Mouse (Mus musculus) adrenal gland, postnatal 25 days (tissue): Measurements from ENCODE around the gene Ccdc47. TPM values are rescaled to one million over a fixed set of nuclear protein-coding genes. Genes with fewer than 3 reads are reported as not detected.

Source experiments
- DNase-seq: peaks from one replicate; pipeline ENCODE4 v3.0.0; 2021; ENCODE audit warnings: mixed read lengths
- total RNA-seq: library from RNA; stranded (reverse); gene quantifications from 2 replicates; pipeline ENCODE4 v1.2.3, GENCODE M21; 2021

The Ccdc47 gene
- total RNA-seq, 1 experiment from 2014 or later: 122 TPM

DNA sequence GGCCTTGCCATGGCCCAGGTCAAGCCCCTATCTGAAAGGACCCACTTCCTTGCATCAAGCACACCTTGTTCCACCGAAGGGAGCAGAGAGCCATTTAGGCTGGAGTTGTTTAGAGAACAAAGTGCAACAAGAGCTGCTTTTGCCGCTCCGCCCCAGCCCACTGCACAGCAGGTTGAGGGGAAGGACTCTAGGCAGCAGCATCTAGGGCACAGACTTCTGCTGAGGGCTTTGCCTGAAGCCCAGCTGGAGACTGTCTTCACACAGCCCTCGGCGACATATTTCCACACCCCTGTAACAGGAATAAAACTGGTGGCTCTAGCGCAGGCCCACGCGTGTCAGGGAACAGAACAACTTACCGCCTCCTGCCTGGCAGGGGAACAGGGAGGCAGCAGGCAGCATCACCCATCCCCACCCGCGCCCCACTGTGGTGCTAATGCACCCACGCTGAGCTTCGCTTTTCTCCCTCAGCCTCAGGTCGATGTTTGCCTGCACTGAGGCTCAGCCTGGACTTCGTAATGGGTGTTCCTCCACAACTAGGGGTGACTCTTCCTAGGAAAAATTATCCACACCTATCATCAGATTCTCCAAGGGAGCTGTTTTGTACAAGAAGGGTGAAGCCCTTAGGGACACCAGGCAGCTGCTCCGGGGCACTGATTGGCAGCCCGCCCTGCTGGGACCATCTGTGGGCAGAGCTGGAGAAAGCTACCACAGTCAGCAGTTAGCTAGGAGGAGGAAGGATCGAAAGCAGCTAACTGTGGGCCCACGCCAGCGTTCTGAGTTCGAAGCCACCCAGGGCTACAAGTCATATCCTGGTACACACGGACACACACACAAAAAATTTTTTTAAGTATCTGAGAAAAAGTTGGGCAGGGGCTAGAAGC is 55.1 kb downstream of the Ccdc47 start, which contains the start of the genes Gm10840 and Limd2:
Gene Gm10840 (plus strand): TSS at position 10 of the 881 bp plus-strand sequence.
Gene Limd2 (minus strand): TSS at position 20 of the 881 bp plus-strand sequence.
- no peak for DNase-seq

DNA sequence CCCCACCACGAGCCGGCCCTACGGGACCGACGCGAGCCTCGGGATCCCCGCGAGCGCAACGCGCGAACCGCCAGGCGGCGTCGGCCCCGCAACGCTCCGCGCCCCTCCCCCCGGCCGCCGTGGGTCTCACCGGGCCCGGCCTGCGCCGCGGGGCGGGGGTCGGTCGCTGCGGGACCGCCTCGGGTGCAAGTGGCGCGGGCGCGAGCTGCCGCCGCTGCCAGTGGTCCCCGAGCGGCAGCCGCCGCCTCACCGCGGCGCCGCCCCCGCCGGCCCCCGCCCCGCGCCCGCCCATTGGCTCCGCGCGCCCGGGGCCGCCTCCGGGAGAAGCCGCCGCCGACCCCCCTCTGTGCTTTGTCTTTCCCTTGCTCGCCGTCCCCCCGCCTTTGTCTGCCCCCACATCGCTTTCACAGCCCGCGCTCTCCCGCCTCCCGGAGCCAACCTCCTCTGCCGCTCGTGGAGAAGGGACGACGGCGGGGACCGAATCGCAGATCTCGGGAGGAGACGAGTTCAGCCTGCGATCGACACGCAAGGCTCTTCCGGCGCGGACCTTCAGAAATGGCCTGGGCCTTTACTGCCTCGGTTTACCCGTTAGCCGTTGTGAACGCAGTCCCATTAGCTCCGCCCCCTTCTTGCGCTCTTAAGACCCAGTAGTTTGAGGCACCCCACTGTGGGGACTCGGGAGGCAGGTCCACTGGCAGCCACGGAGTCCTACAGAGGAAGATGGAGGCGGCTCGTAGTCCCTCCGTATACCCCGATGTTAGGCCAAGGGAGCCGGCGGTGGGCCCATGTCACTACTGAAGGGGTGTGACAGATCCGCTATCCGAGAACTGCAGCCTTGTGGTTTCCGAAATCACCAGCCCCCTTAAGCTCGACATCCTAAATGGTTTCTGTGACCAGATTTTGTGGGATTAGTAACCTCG is 56.0 kb downstream of the Ccdc47 start:
- peak; percentile 81 for DNase-seq

DNA sequence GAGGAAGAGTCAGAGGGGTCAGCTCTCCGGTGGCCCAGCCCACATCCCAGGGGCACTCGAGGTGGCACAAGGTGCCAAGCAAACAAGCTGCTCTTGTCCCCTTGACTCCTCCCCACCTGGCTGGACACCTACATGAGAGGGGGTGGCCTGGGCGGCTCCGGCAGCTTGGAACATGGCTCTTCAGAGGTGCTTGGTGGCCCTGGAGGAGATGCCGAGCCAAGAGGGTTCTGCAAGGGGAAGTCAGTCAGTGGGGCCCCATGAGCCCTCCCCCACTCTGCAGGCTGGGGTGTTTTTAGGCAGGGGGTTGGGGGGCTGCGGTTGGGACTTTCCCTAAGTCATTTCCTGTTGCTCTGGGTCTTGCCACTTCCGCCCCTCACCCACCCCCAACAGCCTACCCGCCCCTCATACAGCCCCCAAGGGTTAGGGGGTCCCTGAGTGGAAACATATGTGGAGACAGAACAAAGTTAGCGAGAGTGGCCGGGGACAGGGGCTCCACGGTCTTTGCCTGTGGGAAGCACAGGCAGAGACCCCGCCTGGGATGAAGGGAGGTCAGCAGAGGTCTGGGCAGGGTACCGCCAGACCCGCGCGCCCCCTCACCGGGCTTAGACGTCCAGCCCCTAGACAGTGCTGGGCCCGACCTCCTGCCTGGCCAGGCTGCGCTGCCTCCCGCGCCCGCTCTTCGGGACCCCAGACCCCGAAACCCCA is 56.8 kb downstream of the Ccdc47 start:
- no peak for DNase-seq

DNA sequence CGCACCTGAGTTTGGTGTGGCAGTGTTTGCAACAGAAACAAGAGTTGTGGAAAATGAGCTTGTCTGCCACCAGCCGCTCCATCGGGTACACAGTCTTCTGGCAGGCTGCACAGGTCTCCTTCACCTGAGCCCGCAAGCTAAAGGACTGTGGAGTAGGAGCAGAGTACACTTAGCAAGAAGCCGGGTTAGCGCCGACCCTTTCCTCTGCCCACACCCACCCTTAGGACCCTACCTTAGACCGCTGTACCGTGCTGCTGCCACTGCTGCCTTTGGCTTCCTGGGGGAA is 57.3 kb downstream of the Ccdc47 start:
- DNase-seq: no peak

DNA sequence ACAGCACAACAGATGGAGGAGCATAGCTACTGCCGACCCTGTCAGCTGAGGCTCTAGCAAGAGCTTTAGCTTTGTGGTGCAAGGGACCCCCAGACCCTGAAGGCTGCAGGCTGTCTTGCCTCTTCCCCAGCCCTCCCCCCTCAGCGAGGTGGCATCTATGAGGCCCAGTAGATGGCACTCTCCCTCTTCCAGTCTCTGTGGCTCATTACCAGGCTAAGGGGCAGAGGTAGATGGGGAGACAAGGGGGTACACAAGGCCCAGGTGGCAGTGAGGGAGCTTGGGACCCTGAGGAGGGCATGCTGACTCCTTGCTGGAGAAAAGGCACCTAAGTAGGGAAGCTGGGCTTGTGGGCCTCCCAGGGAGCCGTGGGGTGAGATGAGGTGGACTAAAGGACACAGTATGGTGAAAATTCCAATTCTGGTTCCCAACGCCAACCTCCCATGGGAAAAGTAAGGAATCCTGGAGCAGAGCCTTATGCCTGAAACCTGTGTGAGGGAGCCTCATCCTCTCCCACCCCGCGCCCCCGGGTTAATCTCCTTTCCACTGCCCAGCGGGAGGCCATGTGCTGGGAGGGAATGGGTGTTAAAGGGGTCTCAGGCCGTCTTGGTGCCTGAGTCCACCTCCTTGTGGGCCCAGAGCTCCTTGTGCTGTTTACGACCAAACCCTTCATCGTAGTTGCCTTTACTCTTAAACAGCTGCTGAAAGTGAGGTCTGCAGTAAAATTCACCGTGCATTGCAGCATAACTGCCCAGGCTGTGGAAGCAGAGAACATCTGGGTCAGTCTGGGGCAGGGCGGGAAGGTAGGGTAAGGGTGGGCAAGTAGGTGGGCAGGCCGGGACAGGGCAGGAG is 57.8 kb downstream of the Ccdc47 start:
- DNase-seq: no peak

DNA sequence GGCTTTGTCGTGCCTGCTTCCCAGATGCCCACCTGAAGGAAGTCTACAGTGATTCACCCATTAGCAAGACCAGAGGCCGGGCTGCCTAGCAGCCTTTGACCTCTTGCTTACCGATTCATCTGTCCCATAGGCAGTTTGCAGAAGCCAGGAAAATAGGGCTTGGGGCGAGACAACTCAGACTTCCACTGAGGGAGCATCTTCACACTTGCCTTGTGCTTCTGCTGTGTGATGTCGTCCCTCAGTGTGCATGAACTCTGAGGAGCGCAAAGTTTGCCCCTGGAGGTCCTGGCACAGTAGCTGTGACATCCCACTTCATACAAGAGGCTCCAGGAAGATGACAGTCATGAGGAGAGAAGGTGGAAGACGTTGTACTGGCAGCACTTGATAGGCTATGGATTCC is 59.0 kb downstream of the Ccdc47 start:
- DNase-seq: no peak

DNA sequence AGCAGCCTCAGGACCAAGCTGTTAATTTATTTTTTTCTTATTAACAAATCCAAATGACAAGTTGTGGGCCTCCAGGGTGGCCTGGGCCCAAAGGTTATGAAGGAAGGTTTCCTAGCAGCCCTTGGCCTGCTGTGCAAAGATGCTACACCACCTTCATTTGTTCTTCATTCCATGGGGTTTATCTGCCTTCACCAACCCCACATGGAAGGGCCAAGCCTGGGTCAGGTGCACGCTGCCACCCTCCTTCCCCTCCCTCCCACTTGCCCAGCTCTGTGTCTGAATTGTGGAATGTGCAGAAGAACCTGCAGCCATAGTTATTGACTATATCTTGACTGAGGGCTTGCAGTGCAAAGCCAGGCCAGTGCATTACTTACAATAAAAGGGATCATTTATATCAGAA is 59.9 kb downstream of the Ccdc47 start:
- no peak for DNase-seq

DNA sequence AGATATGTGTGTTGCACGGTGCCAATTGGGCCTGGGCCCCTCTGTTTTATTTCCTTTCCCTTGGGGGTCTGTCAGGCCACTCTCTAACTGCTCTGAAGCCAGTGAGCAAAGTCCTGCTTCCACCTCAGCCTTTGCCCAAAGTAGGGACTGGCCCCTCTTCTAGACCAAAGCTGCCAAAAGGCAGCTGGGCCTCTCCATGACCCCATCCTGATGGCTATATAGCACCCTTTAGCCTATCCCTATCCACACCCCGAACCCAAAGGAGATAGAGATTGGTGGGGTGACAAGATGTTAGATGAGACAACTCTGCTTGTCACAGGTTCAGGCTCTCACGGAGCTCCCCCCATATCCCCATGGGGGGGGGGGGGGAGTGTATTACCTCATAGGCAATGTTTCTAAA is 60.4 kb downstream of the Ccdc47 start:
- no peak for DNase-seq

DNA sequence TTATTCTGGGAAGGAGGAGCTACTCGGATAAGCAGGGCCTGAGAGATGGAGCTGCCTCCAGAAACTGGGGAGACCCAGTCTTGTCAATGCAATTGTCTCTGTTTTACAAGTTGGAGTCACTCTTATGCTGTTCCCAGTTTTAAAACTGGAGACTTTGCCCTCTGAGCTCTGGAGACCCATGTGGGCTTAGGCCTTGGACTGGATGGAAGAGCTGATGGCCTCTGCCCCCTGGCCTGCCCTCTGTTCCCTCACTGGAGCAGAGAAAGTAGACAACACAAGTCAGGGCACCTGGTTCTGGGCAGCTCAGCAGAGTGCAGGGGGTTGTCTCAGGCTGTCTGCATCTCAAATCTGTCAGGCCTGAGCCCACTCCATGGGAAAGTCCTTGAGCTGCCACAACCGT is 61.4 kb downstream of the Ccdc47 start:
- no peak for DNase-seq

DNA sequence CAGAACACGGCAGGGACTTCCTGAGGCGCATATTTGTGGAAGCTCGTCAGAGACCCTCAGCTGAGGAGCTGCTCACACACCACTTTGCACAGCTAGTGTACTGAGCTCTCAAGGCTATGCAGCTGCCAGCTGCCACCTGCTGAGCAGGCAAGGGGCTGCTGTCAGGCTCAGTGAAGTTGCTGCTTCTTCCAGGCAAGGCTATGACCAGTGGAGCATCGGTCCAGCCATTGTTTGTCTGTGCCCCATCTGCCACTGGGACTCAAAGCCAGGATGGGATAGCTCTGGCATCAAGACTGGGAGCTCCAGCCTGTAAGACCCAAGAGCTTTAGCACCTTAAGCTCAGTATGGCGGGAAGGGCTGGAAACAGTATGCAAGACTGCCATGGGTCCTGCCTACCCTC is 62.1 kb downstream of the Ccdc47 start:
- no peak for DNase-seq

DNA sequence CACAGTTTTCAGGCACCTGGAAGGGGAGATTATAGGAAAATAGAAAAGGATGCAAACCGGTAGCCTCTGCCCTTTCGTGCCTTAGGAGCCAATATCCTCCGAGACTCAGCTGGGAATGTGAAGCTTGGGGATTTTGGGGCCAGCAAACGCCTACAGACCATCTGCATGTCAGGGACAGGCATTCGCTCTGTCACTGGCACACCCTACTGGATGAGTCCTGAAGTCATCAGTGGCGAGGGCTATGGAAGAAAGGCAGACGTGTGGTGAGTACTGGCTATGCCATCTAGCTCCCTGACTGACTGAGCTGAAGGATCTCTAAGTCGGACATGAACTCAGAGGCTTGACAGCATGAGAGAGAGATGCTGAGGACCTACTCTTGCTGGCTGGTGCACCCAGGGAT is 64.0 kb downstream of the Ccdc47 start:
- no peak for DNase-seq

DNA sequence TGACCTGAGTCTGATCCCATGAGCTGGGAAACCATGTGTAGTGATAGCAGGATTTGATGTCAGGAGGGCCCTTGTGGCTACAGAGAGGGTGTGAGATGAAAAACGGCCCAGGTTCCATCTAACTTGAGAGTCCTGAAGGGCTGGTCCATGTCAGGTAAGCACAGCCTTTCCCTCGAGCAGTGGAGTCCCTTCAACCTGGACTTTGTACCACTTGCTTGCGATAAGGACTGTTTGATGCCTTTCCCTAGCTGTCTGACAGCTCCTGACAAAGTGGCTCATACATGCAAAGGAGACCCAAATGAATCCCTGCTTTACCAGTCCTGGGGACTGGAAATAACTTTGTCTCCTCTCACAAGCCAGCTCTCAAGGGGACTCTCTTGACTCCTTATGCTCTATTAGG is 64.9 kb downstream of the Ccdc47 start:
- DNase-seq: no peak

Other genes with a start within 250 kb of the Ccdc47 start
- 7.3 and 8.2 TPM in 2 replicates for gene Ace, start 248.4 kb downstream of the Ccdc47 start, total RNA-seq
- not detected in 2 replicates for gene Ace3, start 221.7 kb downstream of the Ccdc47 start, total RNA-seq
- gene Kcnh6, start 208.2 kb downstream of the Ccdc47 start, total RNA-seq: 0.21 TPM in 1 of 2 replicates, not detected in the other
- gene Dcaf7, start 179.5 kb downstream of the Ccdc47 start, total RNA-seq: 43.7 and 58.4 TPM in 2 replicates
- 28.5 and 36.0 TPM in 2 replicates for gene Taco1, start 150.3 kb downstream of the Ccdc47 start, total RNA-seq
- gene Map3k3, start 131.7 kb downstream of the Ccdc47 start, total RNA-seq: 35.2 and 50.6 TPM in 2 replicates
- gene Gm10840, start 55.5 kb downstream of the Ccdc47 start, total RNA-seq: not detected in 2 replicates
- 10.6 and 16.4 TPM in 2 replicates for gene Limd2, start 55.5 kb downstream of the Ccdc47 start, total RNA-seq
- 9.8 and 19.1 TPM in 2 replicates for gene Strada, start 14.2 kb downstream of the Ccdc47 start, total RNA-seq
- 57.1 and 64.5 TPM in 2 replicates for gene Ddx42, start 582 bp upstream of the Ccdc47 start, total RNA-seq
- gene Ftsj3, start 39.7 kb upstream of the Ccdc47 start, total RNA-seq: 52.5 and 72.1 TPM in 2 replicates
- 150 and 151 TPM in 2 replicates for gene Psmc5, start 39.8 kb upstream of the Ccdc47 start, total RNA-seq
- 89.6 and 114 TPM in 2 replicates for gene Smarcd2, start 56.6 kb upstream of the Ccdc47 start, total RNA-seq
- gene Tcam1, start 60.3 kb upstream of the Ccdc47 start, total RNA-seq: 0.36 TPM in 1 of 2 replicates, not detected in the other
- not detected in 2 replicates for gene Gh, start 85.5 kb upstream of the Ccdc47 start, total RNA-seq
- 1.0 and 1.4 TPM in 2 replicates for gene Cd79b, start 98.4 kb upstream of the Ccdc47 start, total RNA-seq
- 0.03 TPM in 1 of 2 replicates, not detected in the other for gene Scn4a, start 136.9 kb upstream of the Ccdc47 start, total RNA-seq
- not detected in 2 replicates for gene Prr29, start 149.1 kb upstream of the Ccdc47 start, total RNA-seq
- 16.4 and 17.6 TPM in 2 replicates for gene Icam2, start 171.7 kb upstream of the Ccdc47 start, total RNA-seq